Mouse (Mus musculus) G1E-ER4 (cell line): Measurements from ENCODE around the gene Six6. TPM values are rescaled to one million over a fixed set of nuclear protein-coding genes. Genes with fewer than 3 reads are reported as not detected.

Experiments
- GATA1 ChIP-seq: IDR thresholded peaks from one replicate; pipeline ENCODE4 v1.8.0; 2012; ENCODE audit warnings: low read length, inconsistent platforms
- polyA plus RNA-seq: library from polyadenylated mRNA; stranded (reverse); fragments of >175 nt; gene quantifications from 2 replicates; pipeline ENCODE4 v1.2.3, GENCODE M21; 2012

Gene Six6
- polyA plus RNA-seq, 1 experiment = not detected

DNA sequence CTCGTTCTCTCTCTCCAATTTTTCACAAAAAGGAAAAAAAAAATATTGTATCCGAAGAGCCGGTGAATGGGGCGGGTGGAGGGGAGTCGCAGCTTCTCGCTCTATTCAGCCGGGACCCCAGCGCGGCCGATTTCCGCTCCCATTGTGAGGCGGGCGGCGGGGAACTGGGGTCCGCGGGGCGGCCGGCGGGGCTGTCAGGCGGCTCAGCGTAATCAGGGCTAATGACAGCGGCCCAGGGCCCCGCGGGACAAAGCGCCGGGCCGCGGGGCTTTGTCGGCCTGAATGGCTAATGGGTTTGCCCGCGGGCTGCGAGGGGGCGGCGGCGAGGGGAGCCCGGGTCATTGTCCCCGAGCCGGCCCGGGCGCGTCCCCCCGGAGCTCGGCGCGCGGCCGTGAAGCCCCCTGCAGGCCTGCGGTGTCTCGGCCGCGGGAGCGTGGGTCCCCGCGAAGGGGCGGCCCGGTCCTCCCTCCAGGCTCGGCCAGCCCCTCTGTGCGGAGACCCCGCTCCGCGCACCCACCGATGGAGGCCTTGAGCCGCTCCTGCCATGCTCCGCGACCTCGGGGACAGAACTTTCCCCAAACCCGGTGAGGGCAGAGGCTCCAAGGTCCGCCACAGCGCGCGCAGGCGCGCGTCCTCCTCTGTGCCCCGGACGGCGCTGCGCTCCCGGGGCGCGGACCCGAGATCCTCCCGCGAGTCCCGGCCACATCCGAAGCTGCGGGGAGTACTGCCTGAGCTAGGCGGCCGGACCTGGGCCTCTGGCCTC is 5.8 kb downstream of the Six6 start:
- TF ChIP-seq GATA1 = no peak

DNA sequence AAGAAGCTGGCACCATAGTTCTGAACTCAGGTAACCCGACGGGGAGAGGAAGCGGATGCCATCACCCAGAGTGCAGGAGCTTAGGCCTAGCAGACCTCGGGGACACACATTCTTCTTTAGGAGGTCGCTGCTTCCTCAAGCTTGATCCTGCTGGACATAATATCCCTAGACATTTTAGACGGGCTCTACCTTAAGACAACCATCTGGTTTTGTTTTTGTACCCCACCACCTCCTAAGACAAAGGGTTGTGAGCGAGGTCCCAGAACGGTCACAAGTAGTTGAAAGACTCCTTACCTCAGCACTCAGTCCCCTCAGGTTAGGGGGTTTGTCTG is 6.3 kb downstream of the Six6 start:
- no peak for TF ChIP-seq GATA1

GRCm38 (mm10) chr12:72946805-72947204 is 7.1 kb downstream of the Six6 start:
- no peak for TF ChIP-seq GATA1

DNA sequence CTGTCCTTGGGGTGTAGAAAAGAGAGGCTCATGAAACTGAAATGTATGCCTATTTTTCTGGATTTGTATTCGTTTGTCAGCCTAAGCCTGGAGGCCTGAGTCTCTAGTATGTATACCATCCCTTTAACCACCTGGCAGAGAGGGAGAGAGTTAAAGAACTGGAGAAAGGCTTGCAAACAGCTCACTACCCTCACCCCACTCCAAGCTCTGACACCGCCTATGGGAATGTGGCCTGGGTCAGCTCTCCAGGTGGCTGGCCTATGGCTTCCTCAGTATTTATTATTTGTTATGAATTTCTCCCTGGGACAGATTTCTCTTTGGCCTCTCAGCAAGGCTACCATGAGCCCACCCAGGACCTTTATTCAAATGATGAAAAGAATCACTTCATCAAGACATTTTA is 7.6 kb downstream of the Six6 start:
- no peak for TF ChIP-seq GATA1

GRCm38 (mm10) chr12:72953089-72953488 is 13.4 kb downstream of the Six6 start:
- TF ChIP-seq GATA1 = no peak

DNA sequence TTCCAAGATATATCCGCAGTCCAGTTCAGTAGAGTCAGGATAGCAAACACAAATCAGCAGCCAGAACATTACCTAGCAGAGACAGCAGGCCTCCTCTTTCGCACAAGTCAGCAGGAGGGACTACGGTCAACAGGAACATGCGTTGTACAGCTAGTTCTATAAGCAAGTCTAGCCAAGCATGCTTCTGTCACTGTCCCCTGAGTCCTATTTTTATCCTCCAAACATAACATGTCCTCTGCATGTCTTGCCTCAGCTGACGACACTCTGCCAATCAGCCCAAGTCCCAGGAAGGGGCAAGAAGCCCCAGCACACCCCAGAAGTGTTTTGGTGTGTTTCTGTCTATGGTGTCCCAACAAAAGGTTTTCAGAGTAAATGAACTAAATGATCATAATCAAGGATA is 14.2 kb downstream of the Six6 start:
- no peak for TF ChIP-seq GATA1

DNA sequence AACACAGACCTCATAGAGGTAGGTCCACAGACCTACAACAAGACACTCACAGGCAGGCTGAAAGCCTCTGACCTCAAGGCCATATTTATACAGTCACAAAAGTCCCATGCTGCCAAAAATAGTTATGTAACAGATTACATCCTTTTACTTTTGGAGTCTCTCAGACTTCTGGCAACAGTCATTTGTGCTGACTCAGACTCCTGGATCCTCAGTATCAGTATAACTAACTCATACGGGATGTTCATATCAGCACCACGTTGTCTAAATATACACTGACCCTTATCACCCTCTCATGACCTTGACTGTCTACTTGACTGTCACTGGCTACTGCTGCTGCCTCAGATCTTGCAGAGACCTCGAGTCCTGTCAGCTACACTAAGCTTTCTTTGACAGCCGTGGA is 15.2 kb downstream of the Six6 start:
- no peak for TF ChIP-seq GATA1

DNA sequence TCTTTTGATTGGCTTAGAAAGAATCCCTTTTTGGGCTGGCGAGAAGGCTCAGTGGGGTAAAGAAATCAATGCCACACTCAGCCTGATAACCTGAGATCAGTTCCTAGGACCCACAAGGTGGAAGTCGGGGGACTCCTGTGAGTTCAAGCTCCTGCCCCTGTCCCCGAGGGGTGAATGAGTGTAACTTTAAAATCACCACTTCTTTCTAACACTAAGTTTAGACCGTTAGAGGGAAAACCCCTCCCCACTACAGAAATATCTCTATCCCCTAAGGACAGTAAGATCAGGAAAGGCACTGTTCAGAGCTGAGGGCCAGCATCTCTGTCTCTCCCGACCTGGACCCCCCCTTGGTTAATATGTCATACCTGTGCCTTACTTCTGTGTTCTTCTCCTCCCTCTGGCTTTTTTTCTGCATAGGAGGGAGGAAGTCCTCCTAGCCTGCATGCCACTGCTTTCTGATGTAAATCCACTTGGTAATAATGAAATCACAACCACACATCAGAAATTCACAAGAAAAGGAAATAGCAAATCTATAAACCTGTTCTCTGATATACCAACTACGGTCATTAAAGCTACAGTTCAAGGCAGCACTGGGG is 18.2 kb downstream of the Six6 start:
- no peak for TF ChIP-seq GATA1

DNA sequence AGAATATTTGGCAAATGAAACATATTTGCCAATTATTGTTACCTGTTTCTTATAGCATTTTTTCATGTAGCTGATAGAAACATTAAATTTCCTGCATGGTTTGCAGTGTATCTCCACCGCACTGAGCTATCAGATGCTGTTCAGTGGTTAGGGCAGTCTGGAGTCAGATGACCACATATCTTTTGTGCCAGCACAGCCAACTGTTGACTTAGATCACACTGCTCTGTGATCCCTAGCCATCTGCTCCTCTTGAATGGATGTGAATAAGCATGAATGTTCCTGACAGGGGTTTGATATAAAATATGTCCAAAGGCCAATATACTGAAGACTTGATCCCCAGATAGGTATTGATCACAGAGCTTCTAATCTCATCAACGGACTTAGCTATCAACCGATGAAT is 18.8 kb downstream of the Six6 start:
- no peak for TF ChIP-seq GATA1

GRCm38 (mm10) chr12:72962761-72963160 is 23.1 kb downstream of the Six6 start:
- no peak for TF ChIP-seq GATA1

DNA sequence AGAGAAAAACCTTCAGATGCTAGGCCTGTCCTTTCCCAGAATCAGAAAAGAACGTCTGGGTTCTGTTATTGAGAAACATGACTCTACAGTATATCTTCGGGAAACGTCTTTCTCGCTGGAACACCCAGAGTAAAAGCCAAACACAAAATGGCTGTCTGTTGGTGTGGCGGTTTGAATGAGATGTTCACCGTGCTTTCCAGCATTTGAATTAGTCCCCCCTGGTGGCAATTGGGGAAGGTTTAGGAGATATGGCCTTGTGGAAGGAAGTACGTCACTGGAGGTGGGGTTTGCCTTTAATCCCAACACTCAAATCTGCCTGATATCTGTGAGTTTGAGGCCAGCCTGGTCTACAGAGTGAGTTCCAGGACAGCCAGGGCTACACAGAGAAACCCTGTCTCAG is 27.8 kb downstream of the Six6 start:
- no peak for TF ChIP-seq GATA1

DNA sequence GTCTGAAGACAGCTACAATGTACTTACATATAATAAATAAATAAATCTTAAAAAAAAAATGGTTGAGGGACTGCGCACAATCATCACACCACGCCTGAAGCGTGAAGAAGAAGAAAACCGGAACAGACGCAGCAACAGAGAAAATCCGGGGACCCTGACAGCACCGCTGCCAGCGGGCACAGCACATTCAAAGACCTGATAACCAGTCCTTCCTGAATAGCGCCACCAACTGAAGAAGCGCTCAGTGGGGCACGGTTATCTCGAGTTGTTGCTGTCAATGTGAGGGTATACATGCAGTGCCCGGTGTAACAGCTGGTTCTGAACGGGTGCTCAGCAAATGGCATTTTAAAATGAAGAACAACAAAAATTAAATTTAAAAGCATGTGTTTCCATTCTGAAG is 30.9 kb downstream of the Six6 start:
- TF ChIP-seq GATA1 = no peak

DNA sequence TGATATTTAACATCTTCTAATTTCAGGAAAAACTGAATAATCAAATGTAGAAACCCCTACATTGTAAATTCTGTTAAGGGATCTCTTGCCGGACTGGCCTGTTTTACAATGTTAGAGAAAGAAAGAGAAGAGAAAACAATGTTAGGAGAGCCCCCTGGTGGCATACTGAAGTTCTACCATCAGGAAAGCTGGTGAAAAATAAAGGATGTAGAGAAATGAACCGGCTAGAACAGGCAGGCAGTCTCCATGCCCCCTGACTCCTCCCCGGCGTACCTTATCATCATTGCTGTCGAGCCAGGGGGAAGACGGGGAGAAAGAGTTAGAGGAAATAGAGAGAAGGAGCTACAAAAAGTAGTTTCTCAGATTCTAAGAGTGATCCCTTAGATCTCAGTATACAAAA is 33.5 kb downstream of the Six6 start:
- no peak for TF ChIP-seq GATA1

- no peak for TF ChIP-seq GATA1
Observed at GRCm38 (mm10) chr12:72976172-72976571, 36.5 kb downstream of the Six6 start.

DNA sequence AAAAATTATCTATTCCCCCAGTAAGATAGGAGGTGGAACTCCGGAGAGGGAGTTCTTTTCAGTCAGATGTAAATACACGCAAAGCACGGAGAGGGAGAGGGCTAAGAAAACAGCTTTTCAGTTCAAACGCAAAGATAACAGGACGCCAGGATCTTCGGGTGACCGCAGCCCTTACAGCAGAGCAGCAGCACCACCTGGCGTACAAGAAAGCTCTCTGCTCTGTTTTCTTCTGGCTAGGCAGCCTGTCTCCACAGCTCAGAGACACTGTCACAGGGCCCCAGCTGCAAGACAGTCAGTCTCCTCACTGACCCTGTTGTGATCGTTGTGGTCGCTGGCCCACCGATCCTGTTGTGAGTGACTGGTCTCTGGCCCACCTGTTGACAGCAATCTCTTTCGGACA is 37.0 kb downstream of the Six6 start:
- no peak for TF ChIP-seq GATA1

- no peak for TF ChIP-seq GATA1
Observed at GRCm38 (mm10) chr12:72977851-72978250, 38.2 kb downstream of the Six6 start.

- no peak for TF ChIP-seq GATA1
Observed at GRCm38 (mm10) chr12:72979236-72979635, 39.5 kb downstream of the Six6 start.

DNA sequence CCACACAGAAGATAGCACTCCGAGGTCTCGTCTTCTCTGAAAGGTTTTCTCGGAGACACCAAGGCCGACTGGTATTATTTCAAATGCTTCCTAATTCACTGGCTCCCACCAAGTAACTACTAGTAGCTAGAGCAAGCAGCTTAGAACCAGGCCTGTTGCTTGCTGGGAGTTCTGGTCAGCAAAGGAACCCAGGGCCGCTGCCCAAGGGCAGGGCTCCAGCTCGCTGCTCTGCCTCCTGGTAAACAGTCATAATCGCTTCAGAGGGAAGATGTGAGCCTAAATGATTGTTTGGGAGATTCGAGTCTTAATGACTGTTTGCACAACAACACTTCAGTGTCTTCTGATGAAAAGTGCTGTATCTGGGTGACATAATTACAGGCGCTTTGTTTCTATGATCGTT is 42.9 kb downstream of the Six6 start:
- no peak for TF ChIP-seq GATA1
